Mouse (Mus musculus) small intestine, adult 2 months (tissue): ENCODE data around the gene Entpd1. TPM values are rescaled to one million over a fixed set of nuclear protein-coding genes. Genes with fewer than 3 reads are reported as not detected.

Source experiments
- H3K27ac ChIP-seq: fragments of 200-500 bp; 2 replicates; pipeline ENCODE4 v1.5.1; 2012; ENCODE audit warnings: low read depth, low read length, control low read depth, inconsistent platforms; ENCODE audit not compliant: insufficient read depth
- H3K27me3 ChIP-seq: fragments of 200-500 bp; 2 replicates; pipeline ENCODE4 v1.6.1; 2012; ENCODE audit warnings: mild to moderate bottlenecking, moderate library complexity, low read length, inconsistent platforms; ENCODE audit not compliant: control insufficient read depth, insufficient read depth
- H3K36me3 ChIP-seq: fragments of 200-500 bp; 2 replicates; pipeline ENCODE4 v1.6.1; 2012; ENCODE audit warnings: mild to moderate bottlenecking, low read length, control low read depth, inconsistent platforms; ENCODE audit not compliant: control insufficient read depth, insufficient read depth
- H3K4me1 ChIP-seq: fragments of 200-500 bp; 2 replicates; pipeline ENCODE4 v1.6.1; 2012; ENCODE audit warnings: low read length, inconsistent platforms, mixed read lengths; ENCODE audit not compliant: control insufficient read depth, insufficient read depth, insufficient read length
- H3K4me3 ChIP-seq: fragments of 200-500 bp; 2 replicates; pipeline ENCODE4 v1.5.1; 2012; ENCODE audit warnings: low read depth, mild to moderate bottlenecking, control low read depth, inconsistent platforms, low read length, moderate library complexity
- CTCF ChIP-seq: fragments of 200-500 bp; IDR thresholded peaks from 2 replicates; pipeline ENCODE4 v1.5.1; 2012; ENCODE audit warnings: low read depth, mild to moderate bottlenecking, control low read depth, inconsistent platforms, low read length, moderate library complexity, mixed read lengths; ENCODE audit not compliant: insufficient replicate concordance, insufficient read length; ENCODE audit errors: extremely low read depth
- POLR2A ChIP-seq: fragments of 200-500 bp; IDR thresholded peaks from 2 replicates; pipeline ENCODE4 v1.6.1; 2012; ENCODE audit warnings: low read depth, mild to moderate bottlenecking, control low read depth, inconsistent platforms, low read length, moderate library complexity
- WGBS: fragments of 180-500 bp; shearing (Covaris S2); methylation state at CpG from one replicate; pipeline ENCODE4 v1.1.7; 2018; 5-methylcytosine and 5-hydroxymethylcytosine counted together
- polyA plus RNA-seq: library from polyadenylated mRNA; depleted of rRNA; stranded (reverse); fragments of >200 nt; gene quantifications from 2 replicates; pipeline ENCODE4 v1.2.3, GENCODE M21; 2012

Entpd1 gene
- polyA plus RNA-seq, 1 experiment: 4.6 TPM

DNA sequence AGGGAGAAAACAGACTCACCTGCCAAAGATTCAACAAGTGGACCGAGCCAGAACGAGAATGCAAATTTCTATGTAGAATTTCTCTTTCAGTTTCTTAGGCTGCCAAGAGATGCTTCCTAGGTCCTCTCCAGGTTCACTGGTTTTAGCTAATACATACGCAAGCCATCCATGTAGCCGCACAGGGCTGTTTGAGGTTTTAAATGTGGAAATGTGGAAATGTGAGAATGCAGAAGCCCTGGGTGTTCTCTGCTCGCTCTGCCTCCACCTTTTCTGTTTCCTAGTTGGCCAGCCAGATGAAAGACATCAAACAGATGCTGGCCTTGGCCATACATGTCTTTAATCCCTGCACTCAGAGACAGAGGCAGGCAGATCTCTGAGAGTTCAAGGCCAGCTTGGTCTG is 26.4 kb downstream of the Entpd1 start:
- Histone ChIP-seq H3K36me3 (no peaks in the 10 kb centered on the region), H3K4me3 (no peak overlapping the region), H3K27ac (peak overlapping the region; percentile 59; the same call in 1 of the 2 replicates), H3K4me1 (peaks cover 2% of the 10 kb centered on the region; the same call in 1 of the 2 replicates), H3K27me3 (no peaks in the 10 kb centered on the region)
- WGBS: 81% methylated on average over 5 of the region's 5 CpGs
- TF ChIP-seq POLR2A: no peak
- no peak for TF ChIP-seq CTCF

DNA sequence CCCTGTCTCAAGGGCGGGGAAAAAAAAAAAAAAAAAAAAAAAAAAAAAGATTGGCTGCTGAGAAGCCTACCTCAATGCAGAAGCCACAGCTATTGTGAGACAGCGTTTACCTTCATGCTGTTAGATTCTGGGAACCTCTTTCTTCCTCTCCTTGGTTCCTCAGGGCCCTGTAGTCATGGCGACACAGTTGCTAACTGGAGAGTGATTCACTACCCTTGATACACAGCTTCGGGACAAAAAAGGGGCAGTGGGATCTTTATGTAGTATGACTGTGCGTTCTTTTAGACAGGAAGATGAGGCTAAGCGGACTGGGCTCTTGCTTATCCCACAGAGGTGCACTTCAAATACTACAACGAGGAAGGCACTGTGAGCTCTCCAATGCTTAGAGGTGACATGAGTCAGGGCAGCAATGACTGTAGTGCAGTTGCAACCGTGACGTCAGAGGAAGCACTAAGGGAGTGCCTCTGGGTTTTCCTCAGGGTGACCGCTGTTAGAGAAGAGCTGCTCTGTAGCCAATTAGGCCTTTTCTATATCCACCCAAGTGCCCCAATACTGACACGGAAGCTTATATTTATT is 27.7 kb downstream of the Entpd1 start:
- Histone ChIP-seq H3K27ac (no peak overlapping the region), H3K36me3 (no peaks in the 10 kb centered on the region), H3K4me1 (peaks cover 2% of the 10 kb centered on the region; the same call in 1 of the 2 replicates), H3K27me3 (no peaks in the 10 kb centered on the region), H3K4me3 (no peak overlapping the region)
- 80% methylated on average over 11 of the region's 11 CpGs for WGBS
- TF ChIP-seq CTCF (no peak), POLR2A (no peak)

DNA sequence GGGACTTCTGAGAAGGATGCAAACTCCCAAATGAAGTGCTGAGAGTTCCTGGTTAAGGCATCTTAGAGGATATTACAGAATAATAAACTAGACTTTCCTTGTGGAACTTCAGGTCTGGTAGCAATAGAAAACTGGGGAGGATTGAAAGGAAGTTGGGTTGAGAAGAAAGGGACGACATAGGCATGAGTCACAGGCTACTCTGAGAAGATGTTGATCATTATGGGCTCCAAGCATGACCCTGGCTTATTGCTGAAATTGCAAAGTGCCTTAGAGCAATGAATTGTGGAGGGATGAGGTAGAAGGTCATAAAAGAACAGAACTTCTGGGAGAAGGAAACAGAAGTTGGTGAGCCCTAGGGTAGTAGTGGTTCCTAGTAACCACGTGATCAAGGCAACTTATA is 28.6 kb downstream of the Entpd1 start:
- 73% methylated on average over 2 of the region's 2 CpGs for WGBS
- Histone ChIP-seq H3K4me3 (no peak overlapping the region), H3K27me3 (no peaks in the 10 kb centered on the region), H3K27ac (no peak overlapping the region), H3K4me1 (peaks cover 2% of the 10 kb centered on the region; the same call in 1 of the 2 replicates), H3K36me3 (no peaks in the 10 kb centered on the region)
- TF ChIP-seq POLR2A (no peak), CTCF (no peak)

DNA sequence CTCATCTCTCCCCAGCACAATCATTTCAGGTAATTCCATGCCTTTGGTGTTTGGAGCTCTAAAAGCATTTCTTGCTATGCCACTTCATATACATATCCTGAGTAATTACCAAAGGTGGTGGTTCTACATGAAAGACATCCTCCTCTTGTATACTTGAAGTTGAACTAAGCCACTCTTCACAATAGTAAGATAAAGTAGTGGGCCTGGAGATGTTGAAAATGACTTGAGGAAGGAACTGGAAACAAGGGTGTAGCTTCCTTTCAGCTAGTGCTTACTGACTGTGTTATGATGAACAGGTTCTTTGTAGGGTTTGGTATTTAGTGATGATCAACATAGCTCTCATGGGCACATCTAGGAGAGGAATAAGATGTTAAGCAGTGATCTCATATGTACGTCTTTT is 31.7 kb downstream of the Entpd1 start:
- WGBS: 95% methylated on average over 1 of the region's 1 CpGs
- H3K36me3 ChIP-seq: no peaks in the 10 kb centered on the region
- TF ChIP-seq POLR2A (no peak), CTCF (no peak)
- no peak overlapping the region for H3K27ac ChIP-seq
- no peaks in the 10 kb centered on the region for H3K27me3 ChIP-seq
- H3K4me3 ChIP-seq: no peak overlapping the region
- peaks cover 3% of the 10 kb centered on the region; the same call in 1 of the 2 replicates for H3K4me1 ChIP-seq

DNA sequence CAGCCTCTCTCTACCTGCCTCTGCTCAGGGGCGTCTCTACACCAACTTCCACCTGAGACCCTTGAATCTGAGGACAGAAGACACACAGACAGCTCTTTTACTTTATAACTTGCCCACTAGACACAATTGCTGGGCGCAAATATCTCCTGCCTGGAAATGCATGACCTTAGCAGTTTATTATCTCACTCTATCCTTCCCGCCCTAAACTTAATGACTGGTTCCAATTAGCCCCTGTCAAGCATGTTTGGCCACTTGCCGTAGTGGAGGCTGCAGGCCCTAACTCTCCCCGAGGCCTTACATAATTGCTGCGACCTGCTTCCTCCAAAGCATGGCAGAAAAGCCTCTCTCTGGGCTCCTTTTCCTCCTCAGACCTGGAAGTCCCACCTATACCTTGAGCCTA is 34.2 kb downstream of the Entpd1 start:
- Histone ChIP-seq H3K27ac (no peak overlapping the region), H3K36me3 (no peaks in the 10 kb centered on the region), H3K27me3 (no peaks in the 10 kb centered on the region), H3K4me3 (no peak overlapping the region), H3K4me1 (peaks cover 3% of the 10 kb centered on the region; the same call in 1 of the 2 replicates)
- WGBS: 33% methylated on average over 6 of the region's 6 CpGs
- no peak for TF ChIP-seq CTCF
- no peak for TF ChIP-seq POLR2A

DNA sequence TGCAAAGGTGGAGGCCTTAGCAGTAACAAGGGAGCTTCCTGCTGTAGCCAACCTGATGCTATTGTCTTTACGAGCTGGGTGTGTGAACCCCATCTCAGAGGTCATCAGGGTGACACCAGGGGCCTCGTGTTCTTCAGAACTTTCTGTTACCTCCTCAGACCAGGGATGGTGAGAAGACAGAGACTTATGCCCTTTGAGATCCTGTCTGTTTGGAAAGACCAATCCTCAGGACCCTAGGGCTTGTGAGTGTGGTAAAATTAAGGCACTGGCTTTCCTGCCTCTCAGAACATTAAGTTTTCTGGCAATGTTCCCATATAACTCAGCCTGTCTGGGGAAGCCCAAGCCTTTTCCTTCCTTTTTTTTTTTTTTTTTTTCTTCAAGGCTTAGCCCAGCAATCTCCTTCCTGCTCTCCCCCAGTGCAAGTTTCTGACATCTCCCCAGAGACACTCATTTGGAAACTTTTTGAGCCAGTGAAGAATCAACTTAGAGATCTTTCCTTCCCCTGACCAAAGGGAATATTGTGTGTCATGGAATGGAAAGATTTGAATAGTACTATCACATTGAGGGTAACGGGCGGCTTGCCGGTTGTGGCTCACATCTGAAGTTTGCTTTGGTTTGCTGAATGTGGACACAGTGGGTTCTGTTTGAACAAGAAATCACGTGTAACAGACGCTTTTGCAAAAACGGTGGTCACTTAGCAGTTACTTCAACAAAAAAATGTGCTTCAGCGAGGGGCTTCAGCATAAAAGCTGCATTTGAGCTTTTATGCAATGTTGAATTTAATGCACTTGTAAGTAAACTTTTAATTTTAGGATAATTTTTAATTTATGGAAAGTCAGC is 35.4 kb downstream of the Entpd1 start:
- Histone ChIP-seq H3K27ac (no peak overlapping the region), H3K4me1 (peaks cover 3% of the 10 kb centered on the region; the same call in 1 of the 2 replicates), H3K4me3 (no peak overlapping the region), H3K27me3 (no peaks in the 10 kb centered on the region), H3K36me3 (no peaks in the 10 kb centered on the region)
- WGBS: 65% methylated on average over 9 of the region's 9 CpGs
- TF ChIP-seq CTCF (no peak), POLR2A (no peak)

DNA sequence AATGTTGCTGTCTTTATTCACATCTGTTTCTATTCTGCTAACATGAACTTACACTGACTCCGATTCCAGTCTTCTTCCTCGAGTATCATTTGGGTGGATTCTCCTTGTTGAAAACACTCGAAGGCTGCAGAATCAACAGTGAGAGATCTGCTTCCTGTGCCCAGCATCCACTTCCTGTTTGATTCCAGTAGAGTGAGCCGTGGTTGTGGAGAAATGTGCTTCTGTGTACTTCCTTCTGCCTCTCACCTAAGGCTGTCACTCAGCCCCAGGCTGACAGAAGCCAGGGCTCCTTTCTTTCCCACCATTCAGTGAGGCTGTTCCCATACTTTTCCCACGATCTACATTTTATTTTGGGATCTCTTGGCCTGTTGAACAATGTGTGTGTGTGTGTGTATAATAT is 37.9 kb downstream of the Entpd1 start:
- Histone ChIP-seq H3K4me3 (no peak overlapping the region), H3K4me1 (peaks cover 3% of the 10 kb centered on the region; the same call in 1 of the 2 replicates), H3K36me3 (no peaks in the 10 kb centered on the region), H3K27me3 (no peaks in the 10 kb centered on the region), H3K27ac (no peak overlapping the region)
- TF ChIP-seq POLR2A: no peak
- no peak for TF ChIP-seq CTCF
- 53% methylated on average over 5 of the region's 5 CpGs for WGBS
